ENCODE assay signal across 12 mouse cellular contexts in the genomic region with DNA sequence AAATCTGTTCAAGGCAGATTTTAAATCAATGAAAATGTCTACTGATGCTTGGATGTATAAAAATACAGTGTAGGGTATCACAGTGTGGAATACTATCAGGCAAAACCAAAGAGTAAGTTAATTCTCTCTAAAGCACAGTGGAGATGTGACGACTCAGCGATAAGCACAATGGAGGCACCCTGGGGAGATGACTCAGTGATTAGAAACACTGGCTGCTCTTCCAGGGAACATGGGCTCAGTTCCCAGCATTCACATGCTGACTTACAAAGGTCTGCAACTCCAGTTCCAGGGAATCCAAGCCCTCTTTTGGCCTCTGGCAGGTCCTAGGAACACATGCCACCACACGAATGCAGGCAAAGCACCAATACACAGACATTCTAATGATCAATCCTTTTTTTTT. TPM values are rescaled to one million over a fixed set of nuclear protein-coding genes. Genes with fewer than 3 reads are reported as not detected.
A peak's percentile ranks its signal among the peaks of the same experiment; 100 is the strongest.
DNase-seq lines count a peak whose midpoint lies in the region; ATAC-seq and TF ChIP-seq lines count a peak whose summit lies in the region.
"Had no signal": no experiment of that assay in that cellular context is flagged by ENCODE, and none has a peak within 500 bp of the region (broad histone marks: within the 10 kb centered on the region; RNA-seq: fewer than 3 reads in every experiment).

No protein-coding gene starts in this region.

- POLR2A ChIA-PET in Patski (lab: Charles Lee) = no interaction called here

- H3K9ac ChIP-seq in hindbrain, postnatal 0 days (replicated peaks; ENCODE audit: low read length) = no peak overlapping the region
- H3K9ac ChIP-seq in hindbrain, embryonic 12.5 days = no peak overlapping the region
- no peak overlapping the region for H3K9ac ChIP-seq in kidney, embryonic 15.5 days
- H3K9ac ChIP-seq: embryonic facial prominence, embryonic 15.5 days; liver, embryonic 13.5 days had no signal

- H3K27ac ChIP-seq in hindbrain, postnatal 0 days = no peak overlapping the region
- H3K27ac ChIP-seq in hindbrain, embryonic 12.5 days = no peak overlapping the region
- no peak overlapping the region for H3K27ac ChIP-seq in gastrocnemius, adult 2 months
- H3K27ac ChIP-seq in kidney, embryonic 15.5 days = no peak overlapping the region
- H3K27ac ChIP-seq: embryonic facial prominence, embryonic 15.5 days; liver, embryonic 13.5 days had no signal

- no peaks in the 10 kb centered on the region for H3K9me3 ChIP-seq in hindbrain, postnatal 0 days (ENCODE audit: low read length)
- H3K9me3 ChIP-seq in hindbrain, embryonic 12.5 days (replicated peaks) = no peaks in the 10 kb centered on the region
- no peaks in the 10 kb centered on the region for H3K9me3 ChIP-seq in kidney, embryonic 15.5 days (replicated peaks)
- H3K9me3 ChIP-seq: embryonic facial prominence, embryonic 15.5 days; liver, embryonic 13.5 days had no signal

- CTCF ChIA-PET in Patski (lab: Charles Lee) = no interaction called here

- intact Hi-C loops in gastrocnemius, adult 2 months (cut with DNase I) = no loop called here
- intact Hi-C loops in heart, postnatal 36 days (cut with DNase I) = no loop called here

- H3K27me3 ChIP-seq in hindbrain, postnatal 0 days (ENCODE audit: insufficient read depth, low read length) = no peaks in the 10 kb centered on the region
- peaks cover 4% of the 10 kb centered on the region; the same call in 1 of the 2 replicates for H3K27me3 ChIP-seq in hindbrain, embryonic 12.5 days
- H3K27me3 ChIP-seq in Patski = no peaks in the 10 kb centered on the region
- H3K27me3 ChIP-seq in kidney, embryonic 15.5 days = no peaks in the 10 kb centered on the region
- H3K27me3 ChIP-seq: embryonic facial prominence, embryonic 15.5 days had no signal

- in situ Hi-C loops in Patski (cut with MboI; ENCODE audit: low pct_unique_long_range_greater_than_20kb) = no loop called here

- no peak for ATAC-seq in hindbrain, postnatal 0 days
- no peak for ATAC-seq in hindbrain, embryonic 12.5 days (ENCODE audit: low FRiP score)
- ATAC-seq in Patski = peak; percentile 44
- no peak for ATAC-seq in kidney, embryonic 15.5 days (replicated peaks; ENCODE audit: low FRiP score)

- WGBS in hindbrain, postnatal 0 days = 8% methylated on average over 3 of the region's 3 CpGs
- WGBS in hindbrain, embryonic 12.5 days = 18% methylated on average over 3 of the region's 3 CpGs
- 50% methylated on average over 3 of the region's 3 CpGs for WGBS in kidney, embryonic 15.5 days

- no peak for TF ChIP-seq CTCF in hindbrain, postnatal 0 days (IDR thresholded peaks at IDR 0.05; ENCODE audit: low read depth)
- no peak for TF ChIP-seq CTCF in Patski (IDR thresholded peaks at IDR 0.05)
- TF ChIP-seq CTCF in gastrocnemius, adult 2 months (IDR thresholded peaks at IDR 0.05) = no peak

- DNase-seq in hindbrain, postnatal 0 days (ENCODE audit: low spot score) = peak; percentile 70
- no peak for DNase-seq in Patski (ENCODE audit: low read depth, low spot score)
- peak; percentile 65 for DNase-seq in gastrocnemius, adult 2 months
- peak; percentile 41 to 51 for DNase-seq in heart, postnatal 36 days
- no peak for DNase-seq in spleen, adult 18-20 months
- DNase-seq: cerebellum, adult 9-10 months; liver, embryonic 13.5 days; lung, postnatal 4 days; thymus, postnatal 25 days had no signal

- peaks cover 3% of the 10 kb centered on the region; the same call in 1 of the 2 replicates for H3K4me1 ChIP-seq in hindbrain, postnatal 0 days (ENCODE audit: insufficient read depth, low read length)
- H3K4me1 ChIP-seq in hindbrain, embryonic 12.5 days = no peaks in the 10 kb centered on the region
- H3K4me1 ChIP-seq in kidney, embryonic 15.5 days = peaks cover 5% of the 10 kb centered on the region; the same call in 1 of the 2 replicates

- no peak overlapping the region for H3K4me3 ChIP-seq in hindbrain, postnatal 0 days (ENCODE audit: low read length)
- no peak overlapping the region for H3K4me3 ChIP-seq in hindbrain, embryonic 12.5 days
- H3K4me3 ChIP-seq in gastrocnemius, adult 2 months = no peak overlapping the region
- no peak overlapping the region for H3K4me3 ChIP-seq in kidney, embryonic 15.5 days (replicated peaks)
- H3K4me3 ChIP-seq: embryonic facial prominence, embryonic 15.5 days; liver, embryonic 13.5 days had no signal

- H3K36me3 ChIP-seq in hindbrain, postnatal 0 days (ENCODE audit: insufficient read depth, low read length) = no peaks in the 10 kb centered on the region
- no peaks in the 10 kb centered on the region for H3K36me3 ChIP-seq in hindbrain, embryonic 12.5 days
- H3K36me3 ChIP-seq in kidney, embryonic 15.5 days = no peaks in the 10 kb centered on the region
- H3K36me3 ChIP-seq: embryonic facial prominence, embryonic 15.5 days; liver, embryonic 13.5 days had no signal

- H3K4me2 ChIP-seq in hindbrain, postnatal 0 days (ENCODE audit: low read depth, low read length) = no peak overlapping the region
- no peak overlapping the region for H3K4me2 ChIP-seq in hindbrain, embryonic 12.5 days (replicated peaks)
- no peak overlapping the region for H3K4me2 ChIP-seq in kidney, embryonic 15.5 days
- H3K4me2 ChIP-seq: embryonic facial prominence, embryonic 15.5 days; liver, embryonic 13.5 days had no signal

RNA-seq across cellular contexts. Expression of a gene that starts 20.7 kb away (rescaled TPM):
- total RNA-seq in hindbrain, postnatal 0 days (2014; rRNA removed) = 42.6 and 66.3 TPM in 2 replicates
- 24.9 and 32.1 TPM in 2 replicates for polyA plus RNA-seq in hindbrain, postnatal 0 days (2015; fragmentation: Nextera tagmentation; extraction: Ambion mirVana)
- polyA plus RNA-seq in hindbrain, embryonic 12.5 days (2016; fragmentation: Nextera tagmentation; extraction: Ambion mirVana) = 0.10 and 0.12 TPM in 2 replicates
- polyA plus RNA-seq in Patski (2021) = 0.04 TPM
- under 1 TPM; 0.38 to 0.56 TPM for total RNA-seq in gastrocnemius, adult 2 months (2021)
- 1 to 10 TPM in 1 of 2 experiments, under 1 TPM in 1; 0.92 to 1.0 TPM for total RNA-seq in heart, postnatal 36 days (2021)
- 0.09 TPM in 1 of 2 replicates, not detected in the other for polyA plus RNA-seq in kidney, embryonic 15.5 days (2015; fragmentation: Nextera tagmentation; extraction: Ambion mirVana)
- polyA plus RNA-seq: embryonic facial prominence, embryonic 15.5 days; liver, embryonic 13.5 days had no signal

RNA-seq across cellular contexts. Expression of a gene that starts 41.6 kb away (rescaled TPM):
- 251 and 277 TPM in 2 replicates for total RNA-seq in hindbrain, postnatal 0 days (2014; rRNA removed)
- 329 and 369 TPM in 2 replicates for polyA plus RNA-seq in hindbrain, postnatal 0 days (2015; fragmentation: Nextera tagmentation; extraction: Ambion mirVana)
- 171 and 183 TPM in 2 replicates for polyA plus RNA-seq in hindbrain, embryonic 12.5 days (2016; fragmentation: Nextera tagmentation; extraction: Ambion mirVana)
- polyA plus RNA-seq in Patski (2021) = 111 TPM
- 10 to 100 TPM; 16.5 to 17.8 TPM for total RNA-seq in gastrocnemius, adult 2 months (2021)
- total RNA-seq in heart, postnatal 36 days (2021) = 10 to 100 TPM; 21.1 to 26.7 TPM
- polyA plus RNA-seq in kidney, embryonic 15.5 days (2015; fragmentation: Nextera tagmentation; extraction: Ambion mirVana) = 45.3 and 52.3 TPM in 2 replicates

RNA-seq across cellular contexts. Expression of a gene that starts 55.7 kb away (rescaled TPM):
- 0.10 and 0.54 TPM in 2 replicates for total RNA-seq in hindbrain, postnatal 0 days (2014; rRNA removed)
- polyA plus RNA-seq in hindbrain, postnatal 0 days (2015; fragmentation: Nextera tagmentation; extraction: Ambion mirVana) = 0.10 and 0.11 TPM in 2 replicates
- polyA plus RNA-seq in hindbrain, embryonic 12.5 days (2016; fragmentation: Nextera tagmentation; extraction: Ambion mirVana) = 1.2 TPM in 2 replicates
- polyA plus RNA-seq in Patski (2021) = 0.19 TPM
- under 1 TPM in 1 of 2 experiments, not detected in 1; 0.17 TPM for total RNA-seq in gastrocnemius, adult 2 months (2021)
- total RNA-seq in heart, postnatal 36 days (2021) = under 1 TPM; 0.69 to 0.70 TPM
- polyA plus RNA-seq in kidney, embryonic 15.5 days (2015; fragmentation: Nextera tagmentation; extraction: Ambion mirVana) = 1.2 TPM in 2 replicates

Comparison
In these comparisons a context has a peak if more than half of its experiments do, and no peak if none do; other contexts are left out.
1. RNA of a gene that starts 20.7 kb away (polyA plus RNA-seq): 24.9 to 32.1 TPM in hindbrain, postnatal 0 days; 0.10 to 0.12 TPM in hindbrain, embryonic 12.5 days, 0.04 TPM in Patski (single experiment) and 0.09 TPM in kidney, embryonic 15.5 days; every median in the first group is over 10 times any median in the second.
2. DNase-seq: peak in hindbrain, postnatal 0 days (single experiment), gastrocnemius, adult 2 months (single experiment) and heart, postnatal 36 days (2 of 2); none in Patski (single experiment) and spleen, adult 18-20 months (0 of 2).